Comparison of ENCODE assay signal across 8 mouse cellular contexts in genomic region chr19:56873816-56874600, GRCm38 (mm10). TPM values are rescaled to one million over a fixed set of nuclear protein-coding genes. Genes with fewer than 3 reads are reported as not detected.
DNase-seq lines count a peak whose midpoint lies in the region; ATAC-seq and TF ChIP-seq lines count a peak whose summit lies in the region.

Gene Vwa2 (plus strand): TSS chr19:56874249.

- H3K9me3 ChIP-seq in hindbrain, embryonic 13.5 days, result no peaks in the 10 kb centered on the region

- H3K27ac ChIP-seq in hindbrain, embryonic 13.5 days, result no peak within 1 kb of the TSS
- no peak within 1 kb of the TSS for H3K27ac ChIP-seq in liver, adult 2 months (replicated peaks; ENCODE audit: insufficient read depth, low read depth, low read length)

- TF ChIP-seq CTCF in liver, adult 2 months (IDR thresholded peaks at IDR 0.05; ENCODE audit: low read depth, low read length), result no peak

- H3K9ac ChIP-seq in hindbrain, embryonic 13.5 days, result peak within 1 kb of the TSS; percentile 69
- H3K9ac ChIP-seq in liver, adult 2 months (ENCODE audit: low read depth, low read length), result no peak within 1 kb of the TSS

- no peaks in the 10 kb centered on the region for H3K36me3 ChIP-seq in hindbrain, embryonic 13.5 days
- no peaks in the 10 kb centered on the region for H3K36me3 ChIP-seq in liver, adult 2 months (ENCODE audit: control insufficient read depth, insufficient read depth, low read length)
- H3K36me3 ChIP-seq in myocyte (ENCODE audit: control insufficient read depth, insufficient read depth), result no peaks in the 10 kb centered on the region

- H3ac ChIP-seq in myocyte (ENCODE audit: control insufficient read depth, insufficient read length), result no peak within 1 kb of the TSS

- DNase-seq in left cerebral cortex, adult 18-20 months (ENCODE audit: low spot score in 2 of 2), result peak; percentile 6 to 13
- DNase-seq in left cerebral cortex, adult 11 months (ENCODE audit: low spot score), result no peak
- peak; percentile 62 for DNase-seq in embryo, embryonic 10 days (ENCODE audit: low spot score)
- peak; percentile 98 for DNase-seq in liver, adult 2 months (ENCODE audit: extremely low read depth, low read depth, low spot score)

- H3K27me3 ChIP-seq in hindbrain, embryonic 13.5 days, result peaks cover 80% of the 10 kb centered on the region
- H3K27me3 ChIP-seq in liver, adult 2 months (ENCODE audit: control insufficient read depth, insufficient read depth, low read length), result peaks cover 21% of the 10 kb centered on the region
- H3K27me3 ChIP-seq in myocyte (ENCODE audit: control insufficient read depth, insufficient read depth, insufficient read length), result peaks cover 40% of the 10 kb centered on the region

- H3K79me2 ChIP-seq in liver, adult 2 months (ENCODE audit: control insufficient read depth, insufficient read depth, low read length), result no peaks in the 10 kb centered on the region
- H3K79me2 ChIP-seq in myocyte (ENCODE audit: control insufficient read depth, insufficient read depth), result no peaks in the 10 kb centered on the region

- H3K4me1 ChIP-seq in hindbrain, embryonic 13.5 days (replicated peaks), result peaks cover 30% of the 10 kb centered on the region
- peaks cover 2% of the 10 kb centered on the region for H3K4me1 ChIP-seq in liver, adult 2 months (ENCODE audit: control insufficient read depth, insufficient read depth, low read length)

- no peak for TF ChIP-seq POLR2A in liver, adult 2 months (IDR thresholded peaks at IDR 0.05; ENCODE audit: extremely low read depth, insufficient read depth, low read length)
- TF ChIP-seq POLR2A in myocyte (IDR thresholded peaks at IDR 0.05; ENCODE audit: insufficient read length, low read depth), result no peak

- H3K4me3 ChIP-seq in hindbrain, embryonic 13.5 days, result peak within 1 kb of the TSS; percentile 52
- H3K4me3 ChIP-seq in liver, adult 2 months (ENCODE audit: insufficient read depth, low read depth, low read length), result no peak within 1 kb of the TSS
- H3K4me3 ChIP-seq in myocyte, result no peak within 1 kb of the TSS

- peak within 1 kb of the TSS; percentile 98 for H3K4me2 ChIP-seq in hindbrain, embryonic 13.5 days
- peak within 1 kb of the TSS; percentile 42 for H3K4me2 ChIP-seq in myocyte (ENCODE audit: low read depth)

- peak; percentile 54 for ATAC-seq in hindbrain, embryonic 13.5 days (ENCODE audit: low FRiP score)
- ATAC-seq in inflammation-experienced regulatory T-cells, adult 6 months, result no peak
- ATAC-seq in CD4-positive, CD25-positive, alpha-beta regulatory T cell, adult 4 months, result no peak

- WGBS in hindbrain, embryonic 13.5 days, result 3% methylated on average over 71 of the region's 71 CpGs
- WGBS in liver, adult 2 months, result 3% methylated on average over 71 of the region's 71 CpGs

TF ChIP-seq in myocyte, 11 proteins besides CTCF, POLR2A, EP300 and RAD21:
- TF ChIP-seq MYOD1 (IDR thresholded peaks at IDR 0.05; ENCODE audit: control insufficient read depth in 1 of 3, insufficient read length in 2 of 3, low read depth in 2 of 3) (peak in 2 of 3 experiments; percentile 87 to 93), CEBPB (IDR thresholded peaks at IDR 0.05; ENCODE audit: insufficient read depth, poor library complexity, severe bottlenecking) (no peak), TCF3 (IDR thresholded peaks at IDR 0.05; ENCODE audit: insufficient read length, low read depth) (peak; percentile 81), E2F4 (IDR thresholded peaks at IDR 0.05; ENCODE audit: insufficient read depth) (no peak), SRF (IDR thresholded peaks at IDR 0.05; ENCODE audit: control insufficient read depth, insufficient read length, low read depth) (no peak), REST (IDR thresholded peaks at IDR 0.05; ENCODE audit: insufficient read depth, insufficient read length) (no peak), TCF12 (IDR thresholded peaks at IDR 0.05; ENCODE audit: insufficient read depth, poor library complexity, severe bottlenecking) (no peak), MAX (IDR thresholded peaks at IDR 0.05; ENCODE audit: low read depth) (no peak), MYOG (IDR thresholded peaks at IDR 0.05; ENCODE audit: control insufficient read depth in 1 of 3, insufficient read depth in 1 of 3, insufficient read length in 2 of 3, low read depth in 2 of 3) (peak in 2 of 3 experiments; percentile 96 to 97), USF1 (IDR thresholded peaks at IDR 0.05; ENCODE audit: low read depth) (no peak), POLR2AphosphoS2 (IDR thresholded peaks at IDR 0.05; ENCODE audit: insufficient read length, low read depth) (no peak)
TF ChIP-seq in myocyte: peak in this region for 3.

RNA-seq across cellular contexts. Expression of gene Vwa2, which starts in this region (rescaled TPM):
- total RNA-seq in left cerebral cortex, adult 18-20 months (2021), result not detected
- 0.40 and 0.61 TPM in 2 replicates for polyA plus RNA-seq in hindbrain, embryonic 13.5 days (2015; fragmentation: Nextera tagmentation; extraction: Ambion mirVana)
- total RNA-seq in liver, adult 2 months (2014; rRNA removed), result not detected in 2 replicates
- polyA plus RNA-seq in liver, adult 2 months (2012; rRNA removed), result not detected in 2 replicates
- 0.08 TPM for polyA plus RNA-seq in myocyte (2012; fragmentation: generic; extraction: Trizol)
- not detected for polyA plus RNA-seq in inflammation-experienced regulatory T-cells, adult 6 months (2017; shearing (Covaris generic))
- polyA plus RNA-seq in CD4-positive, CD25-positive, alpha-beta regulatory T cell, adult 4 months (2017; shearing (Covaris generic)), result not detected

Comparison
In these comparisons a context has a peak if more than half of its experiments do, and no peak if none do; other contexts are left out.
1. Peak in DNase-seq in left cerebral cortex, adult 18-20 months; RNA of the gene not detected or under 1 TPM.
2. Peak in ATAC-seq, H3K4me3 ChIP-seq, H3K9ac ChIP-seq and H3K4me2 ChIP-seq in hindbrain, embryonic 13.5 days; RNA of the gene not detected or under 1 TPM.
3. Peak in DNase-seq in liver, adult 2 months; RNA of the gene not detected or under 1 TPM.